Mouse (Mus musculus): ENCODE measurements at regions not wholly inside any gene's neighbourhood (a gene's known extent, or its start where the extent isn't known, plus 50 kb on each side); places are given as distances from the start of the nearest gene placed in this dataset.

- Histone ChIP-seq H3K27ac (no peak overlapping the region), H3K27me3 (ENCODE audit: poor library complexity, severe bottlenecking) (no peaks in the 10 kb centered on the region), H3K4me1 (no peaks in the 10 kb centered on the region), H3K9me3 (no peaks in the 10 kb centered on the region), H3K4me3 (no peak overlapping the region), H3K36me3 (replicated peaks) (no peaks in the 10 kb centered on the region)
- WGBS = 87% methylated on average over 1 of the region's 1 CpGs
- DNase-seq (ENCODE audit: extremely low spot score, low spot score) = no peak
These were observed 655.4 kb upstream of the Auts2 start for GRCm38 (mm10) chr5:133198546-133198945.

- Histone ChIP-seq H3K27me3 (ENCODE audit: poor library complexity, severe bottlenecking) (no peaks in the 10 kb centered on the region), H3K9me3 (no peaks in the 10 kb centered on the region), H3K4me1 (no peaks in the 10 kb centered on the region), H3K27ac (no peak overlapping the region), H3K36me3 (replicated peaks) (no peaks in the 10 kb centered on the region), H3K4me3 (no peak overlapping the region)
- WGBS = 92% methylated on average over 8 of the region's 8 CpGs
- DNase-seq (ENCODE audit: extremely low spot score, low spot score) = no peak
These were observed 646.8 kb upstream of the Auts2 start for GRCm38 (mm10) chr5:133189798-133190571.

- no peak for DNase-seq (ENCODE audit: extremely low spot score, low spot score)
- Histone ChIP-seq H3K36me3 (replicated peaks) (no peaks in the 10 kb centered on the region), H3K9me3 (no peaks in the 10 kb centered on the region), H3K27me3 (ENCODE audit: poor library complexity, severe bottlenecking) (no peaks in the 10 kb centered on the region), H3K4me3 (no peak overlapping the region), H3K4me1 (0 out of 2 replicates have a peak, but pooled peaks cover 6% of the 10 kb centered on the region), H3K27ac (no peak overlapping the region)
- WGBS = 93% methylated on average over 6 of the region's 6 CpGs
These were observed 632.5 kb upstream of the Auts2 start for GRCm38 (mm10) chr5:133175636-133176035.

GRCm38 (mm10) chr5:133173155-133173723 is 630.1 kb upstream of the Auts2 start:
- WGBS = 68% methylated on average over 6 of the region's 6 CpGs
- Histone ChIP-seq H3K4me1 (0 out of 2 replicates have a peak, but pooled peaks cover 6% of the 10 kb centered on the region), H3K27ac (no peak overlapping the region), H3K36me3 (replicated peaks) (no peaks in the 10 kb centered on the region), H3K4me3 (no peak overlapping the region), H3K9me3 (no peaks in the 10 kb centered on the region), H3K27me3 (ENCODE audit: poor library complexity, severe bottlenecking) (no peaks in the 10 kb centered on the region)
- DNase-seq (ENCODE audit: extremely low spot score, low spot score) = no peak

- H3K27me3 ChIP-seq (ENCODE audit: poor library complexity, severe bottlenecking) = no peaks in the 10 kb centered on the region
- DNase-seq (ENCODE audit: extremely low spot score, low spot score) = no peak
- H3K27ac ChIP-seq = no peak overlapping the region
- peaks cover 10% of the 10 kb centered on the region for H3K4me1 ChIP-seq
- no peaks in the 10 kb centered on the region for H3K36me3 ChIP-seq (replicated peaks)
- no peaks in the 10 kb centered on the region for H3K9me3 ChIP-seq
- 89% methylated on average over 4 of the region's 4 CpGs for WGBS
- no peak overlapping the region for H3K4me3 ChIP-seq
These were observed 629.5 kb upstream of the Auts2 start for GRCm38 (mm10) chr5:133172686-133173085.

GRCm38 (mm10) chr5:133171266-133171665 is 628.1 kb upstream of the Auts2 start:
- H3K4me1 ChIP-seq = peaks cover 21% of the 10 kb centered on the region
- no peaks in the 10 kb centered on the region for H3K9me3 ChIP-seq
- no peaks in the 10 kb centered on the region for H3K27me3 ChIP-seq (ENCODE audit: poor library complexity, severe bottlenecking)
- no peak overlapping the region for H3K27ac ChIP-seq
- WGBS = 65% methylated on average over 1 of the region's 1 CpGs
- no peak overlapping the region for H3K4me3 ChIP-seq
- H3K36me3 ChIP-seq (replicated peaks) = no peaks in the 10 kb centered on the region
- no peak for DNase-seq (ENCODE audit: extremely low spot score, low spot score)

GRCm38 (mm10) chr5:133167576-133167975 is 624.4 kb upstream of the Auts2 start:
- H3K9me3 ChIP-seq = no peaks in the 10 kb centered on the region
- WGBS = 43% methylated on average over 2 of the region's 2 CpGs
- no peak for DNase-seq (ENCODE audit: extremely low spot score, low spot score)
- H3K36me3 ChIP-seq (replicated peaks) = no peaks in the 10 kb centered on the region
- H3K27me3 ChIP-seq (ENCODE audit: poor library complexity, severe bottlenecking) = no peaks in the 10 kb centered on the region
- H3K4me1 ChIP-seq = peaks cover 15% of the 10 kb centered on the region
- H3K4me3 ChIP-seq = no peak overlapping the region
- H3K27ac ChIP-seq = 0 out of 2 replicates have a peak overlapping the region, but pooled peaks have one; percentile 11

GRCm38 (mm10) chr5:133167001-133167461 is 623.9 kb upstream of the Auts2 start:
- H3K36me3 ChIP-seq (replicated peaks) = no peaks in the 10 kb centered on the region
- DNase-seq (ENCODE audit: extremely low spot score, low spot score) = no peak
- H3K4me1 ChIP-seq = peaks cover 15% of the 10 kb centered on the region
- 49% methylated on average over 5 of the region's 5 CpGs for WGBS
- H3K27ac ChIP-seq = no peak overlapping the region
- no peak overlapping the region for H3K4me3 ChIP-seq
- no peaks in the 10 kb centered on the region for H3K9me3 ChIP-seq
- no peaks in the 10 kb centered on the region for H3K27me3 ChIP-seq (ENCODE audit: poor library complexity, severe bottlenecking)

GRCm38 (mm10) chr5:133156115-133156857 is 613.1 kb upstream of the Auts2 start:
- Histone ChIP-seq H3K36me3 (replicated peaks) (no peaks in the 10 kb centered on the region), H3K4me1 (peaks cover 10% of the 10 kb centered on the region), H3K27me3 (ENCODE audit: poor library complexity, severe bottlenecking) (no peaks in the 10 kb centered on the region), H3K27ac (no peak overlapping the region), H3K4me3 (no peak overlapping the region), H3K9me3 (peaks cover 3% of the 10 kb centered on the region; the same call in 1 of the 2 replicates)
- 73% methylated on average over 5 of the region's 5 CpGs for WGBS
- no peak for DNase-seq (ENCODE audit: extremely low spot score, low spot score)

GRCm38 (mm10) chr5:133145996-133146395 is 602.9 kb upstream of the Auts2 start:
- no peaks in the 10 kb centered on the region; the same call in 1 of the 2 replicates for H3K9me3 ChIP-seq
- H3K27me3 ChIP-seq (ENCODE audit: poor library complexity, severe bottlenecking) = no peaks in the 10 kb centered on the region
- H3K27ac ChIP-seq = no peak overlapping the region
- H3K4me3 ChIP-seq = no peak overlapping the region
- no peak for DNase-seq (ENCODE audit: extremely low spot score, low spot score)
- H3K36me3 ChIP-seq (replicated peaks) = no peaks in the 10 kb centered on the region
- H3K4me1 ChIP-seq = no peaks in the 10 kb centered on the region

GRCm38 (mm10) chr5:133143679-133144078 is 600.5 kb upstream of the Auts2 start:
- no peaks in the 10 kb centered on the region for H3K4me1 ChIP-seq
- H3K36me3 ChIP-seq (replicated peaks) = no peaks in the 10 kb centered on the region
- H3K27ac ChIP-seq = no peak overlapping the region
- H3K27me3 ChIP-seq (ENCODE audit: poor library complexity, severe bottlenecking) = no peaks in the 10 kb centered on the region
- H3K4me3 ChIP-seq = no peak overlapping the region
- no peaks in the 10 kb centered on the region; the same call in 1 of the 2 replicates for H3K9me3 ChIP-seq
- 100% methylated on average over 1 of the region's 1 CpGs for WGBS
- no peak for DNase-seq (ENCODE audit: extremely low spot score, low spot score)

- no peaks in the 10 kb centered on the region for H3K4me1 ChIP-seq
- H3K36me3 ChIP-seq (replicated peaks) = no peaks in the 10 kb centered on the region
- WGBS = 91% methylated on average over 11 of the region's 11 CpGs
- H3K9me3 ChIP-seq = no peaks in the 10 kb centered on the region; the same call in 1 of the 2 replicates
- no peak for DNase-seq (ENCODE audit: extremely low spot score, low spot score)
- H3K27me3 ChIP-seq (ENCODE audit: poor library complexity, severe bottlenecking) = no peaks in the 10 kb centered on the region
- H3K4me3 ChIP-seq = no peak overlapping the region
- no peak overlapping the region for H3K27ac ChIP-seq
These were observed 599.4 kb upstream of the Auts2 start for GRCm38 (mm10) chr5:133142401-133143115.

All from forebrain, embryonic 10.5 days (tissue).